Mouse (Mus musculus) brain, embryonic 14.5 days (tissue): ENCODE results near the gene Slc26a9. TPM values are rescaled to one million over a fixed set of nuclear protein-coding genes. Genes with fewer than 3 reads are reported as not detected.

Source experiments
- DNase-seq: peaks from one replicate; pipeline ENCODE4 v3.0.0-alpha.2; 2011; ENCODE audit warnings: low read depth
- CTCF ChIP-seq: fragments of 200-500 bp; IDR thresholded peaks from 2 replicates; pipeline ENCODE4 v1.5.1; 2012; ENCODE audit warnings: inconsistent platforms, mild to moderate bottlenecking, moderate library complexity, borderline replicate concordance; ENCODE audit not compliant: insufficient read depth, insufficient read length; ENCODE audit errors: extremely low read depth
- POLR2A ChIP-seq: fragments of 200-500 bp; IDR thresholded peaks from 2 replicates; pipeline ENCODE4 v1.6.1; 2012; ENCODE audit warnings: mild to moderate bottlenecking, inconsistent platforms, borderline replicate concordance; ENCODE audit not compliant: poor library complexity, insufficient read depth, insufficient read length, severe bottlenecking; ENCODE audit errors: extremely low read depth
- polyA plus RNA-seq: library from polyadenylated mRNA; depleted of rRNA; stranded (reverse); fragments of >200 nt; gene quantifications from 2 replicates; pipeline ENCODE4 v1.2.3, GENCODE M21; 2012

Gene Slc26a9
- polyA plus RNA-seq, 1 experiment, result 0.14 TPM

GRCm38 (mm10) chr1:131761079-131761831, 17.4 kb downstream of the Slc26a9 start:
- DNase-seq, result no peak
- TF ChIP-seq CTCF, result no peak
- TF ChIP-seq POLR2A, result no peak

GRCm38 (mm10) chr1:131763683-131764082, 19.9 kb downstream of the Slc26a9 start:
- DNase-seq, result no peak
- no peak for TF ChIP-seq POLR2A
- no peak for TF ChIP-seq CTCF

- no peak for DNase-seq
- no peak for TF ChIP-seq POLR2A
- no peak for TF ChIP-seq CTCF
These were observed 20.9 kb downstream of the Slc26a9 start for GRCm38 (mm10) chr1:131764581-131765338.

- DNase-seq, result peak; percentile 84
- no peak for TF ChIP-seq POLR2A
- peak; percentile 99 for TF ChIP-seq CTCF
These were observed 21.7 kb downstream of the Slc26a9 start for GRCm38 (mm10) chr1:131765357-131766001.

- TF ChIP-seq CTCF (no peak), POLR2A (no peak)
These were observed 25.5 kb downstream of the Slc26a9 start for GRCm38 (mm10) chr1:131769296-131769695.

GRCm38 (mm10) chr1:131770656-131771055, 26.8 kb downstream of the Slc26a9 start:
- peak; percentile 96 for DNase-seq
- TF ChIP-seq POLR2A, result no peak
- TF ChIP-seq CTCF, result no peak

More at GRCm38 (mm10) chr1:131769296-131769695, 25.5 kb downstream of the Slc26a9 start:
- DNase-seq, result no peak

- no peak for TF ChIP-seq CTCF
- no peak for TF ChIP-seq POLR2A
- no peak for DNase-seq
These were observed 27.6 kb downstream of the Slc26a9 start for GRCm38 (mm10) chr1:131771440-131771839.

- TF ChIP-seq POLR2A, result no peak
- TF ChIP-seq CTCF, result no peak
- DNase-seq, result peak; percentile 69
These were observed 50.8 kb downstream of the Slc26a9 start for GRCm38 (mm10) chr1:131794591-131794990.

- DNase-seq, result no peak
- TF ChIP-seq CTCF, result no peak
- no peak for TF ChIP-seq POLR2A
These were observed 51.3 kb downstream of the Slc26a9 start for GRCm38 (mm10) chr1:131795171-131795570.

GRCm38 (mm10) chr1:131797202-131797909, 53.5 kb downstream of the Slc26a9 start, which contains the start of gene Pm20d1:
Gene Pm20d1, plus strand, starts transcription at chr1:131797381.
- peak; percentile 31 for DNase-seq
- TF ChIP-seq CTCF (no peak), POLR2A (no peak)

GRCm38 (mm10) chr1:131800001-131800400, 56.2 kb downstream of the Slc26a9 start:
- no peak for DNase-seq
- TF ChIP-seq POLR2A (no peak), CTCF (no peak)

GRCm38 (mm10) chr1:131801071-131801470, 57.2 kb downstream of the Slc26a9 start:
- DNase-seq, result no peak
- TF ChIP-seq CTCF, result no peak
- TF ChIP-seq POLR2A, result no peak
